Mouse (Mus musculus) bone marrow macrophage, adult 2 months (primary cell): ENCODE measurements around the gene Sh3bgrl2.

ENCODE experiments used
- CTCF ChIP-seq: IDR thresholded peaks from 2 replicates; pipeline ENCODE4 v1.5.1; 2012; ENCODE audit warnings: low read depth, mild to moderate bottlenecking, low read length, moderate library complexity
- POLR2A ChIP-seq: IDR thresholded peaks from 2 replicates; pipeline ENCODE4 v1.6.1; 2012; ENCODE audit warnings: mild to moderate bottlenecking, low read depth, low read length, borderline replicate concordance

DNA sequence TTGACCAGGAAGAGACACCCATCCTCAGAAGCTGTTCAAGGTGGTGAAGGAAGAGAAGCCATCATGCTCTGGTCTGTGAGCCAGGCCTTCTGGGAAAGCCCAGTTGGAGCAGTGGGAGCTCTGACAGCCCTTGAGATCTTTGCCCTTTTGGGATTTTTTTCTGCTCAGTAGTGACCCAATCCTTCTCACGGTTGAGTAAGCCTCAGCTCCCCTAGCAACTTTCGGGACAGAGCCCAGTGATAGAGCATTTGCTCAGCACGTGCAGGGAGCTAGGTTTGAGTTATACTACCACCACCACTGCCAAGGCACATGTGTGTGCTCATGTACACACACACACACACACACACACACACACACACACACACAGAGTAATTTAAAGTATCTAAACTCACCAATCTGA lies 131.5 kb downstream of the Sh3bgrl2 start:
- TF ChIP-seq CTCF (no peak), POLR2A (no peak)
